Mouse (Mus musculus): Measurements from ENCODE around the gene Mboat7. TPM values are rescaled to one million over a fixed set of nuclear protein-coding genes. Genes with fewer than 3 reads are reported as not detected.
"Not testable (repeated sequence)": the region's sequence is repeated elsewhere in the genome, so short reads cannot be mapped to it uniquely, and the experiment has no call there.

The Mboat7 gene
- total and polyA plus RNA-seq, 2 experiments, result 15.9 to 58.3 TPM

DNA sequence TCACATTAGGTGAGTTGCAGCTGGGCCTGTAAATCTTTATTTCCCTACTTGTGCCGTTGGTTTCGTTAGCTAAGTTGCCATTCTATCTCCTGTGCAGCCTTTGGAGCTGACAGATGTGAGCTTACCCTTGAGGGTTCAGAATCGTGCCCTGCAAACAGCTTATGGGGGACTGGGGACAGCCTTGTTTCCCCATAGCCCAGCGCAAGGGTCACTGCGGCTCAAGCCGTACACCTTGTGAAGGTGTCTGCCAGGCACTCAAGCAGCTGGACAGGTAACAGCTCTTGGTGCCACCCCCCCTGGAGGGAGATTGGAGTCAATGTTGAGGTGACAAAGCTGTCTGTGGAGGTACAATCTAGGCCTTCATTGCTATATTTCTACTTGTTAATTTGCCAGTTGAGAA lies 12.6 kb upstream of the Mboat7 start:
- Histone ChIP-seq H3K4me3 (ENCODE audit: insufficient read depth, low read depth, low read length) (no peak overlapping the region), H3K36me3 (ENCODE audit: control insufficient read depth, insufficient read depth, low read length) (peaks cover 24% of the 10 kb centered on the region), H3K27me3 (ENCODE audit: control insufficient read depth, insufficient read depth, low read length) (no peaks in the 10 kb centered on the region), H3K9ac (ENCODE audit: low read depth, low read length) (peak overlapping the region; percentile 42; the same call in 1 of the 2 replicates), H3K79me2 (ENCODE audit: control insufficient read depth, insufficient read depth, low read length) (no peaks in the 10 kb centered on the region; the same call in 1 of the 2 replicates), H3K4me1 (ENCODE audit: control insufficient read depth, insufficient read depth, low read length) (peaks cover 2% of the 10 kb centered on the region; the same call in 1 of the 2 replicates), H3K27ac (replicated peaks; ENCODE audit: insufficient read depth, low read depth, low read length) (no peak overlapping the region)
- 36% methylated on average over 6 of the region's 6 CpGs for WGBS
- no peak for DNase-seq (ENCODE audit: extremely low read depth, low read depth, low spot score)
- no peak for TF ChIP-seq POLR2A (IDR thresholded peaks at IDR 0.05; ENCODE audit: extremely low read depth, insufficient read depth, low read length)
- no peak for TF ChIP-seq CTCF (IDR thresholded peaks at IDR 0.05; ENCODE audit: low read depth, low read length)

- H3K27me3 ChIP-seq (ENCODE audit: control insufficient read depth, insufficient read depth, low read length); H3K4me1 ChIP-seq (ENCODE audit: control insufficient read depth, insufficient read depth, low read length); H3K27ac ChIP-seq (replicated peaks; ENCODE audit: insufficient read depth, low read depth, low read length); DNase-seq (ENCODE audit: extremely low read depth, low read depth, low spot score); H3K79me2 ChIP-seq (ENCODE audit: control insufficient read depth, insufficient read depth, low read length); H3K4me3 ChIP-seq (ENCODE audit: insufficient read depth, low read depth, low read length); H3K9ac ChIP-seq (ENCODE audit: low read depth, low read length): not testable (repeated sequence)
- 51% methylated on average over 7 of the region's 7 CpGs for WGBS
- H3K36me3 ChIP-seq (ENCODE audit: control insufficient read depth, insufficient read depth, low read length), result peaks cover 25% of the 10 kb centered on the region
These were observed 12.1 kb upstream of the Mboat7 start for GRCm38 (mm10) chr7:3705461-3705860.

GRCm38 (mm10) chr7:3704475-3704874 lies 11.2 kb upstream of the Mboat7 start:
- DNase-seq (ENCODE audit: extremely low read depth, low read depth, low spot score), result peak; percentile 73
- Histone ChIP-seq H3K4me3 (ENCODE audit: insufficient read depth, low read depth, low read length) (peak overlapping the region; percentile 62), H3K9ac (ENCODE audit: low read depth, low read length) (peak overlapping the region; percentile 75), H3K27ac (replicated peaks; ENCODE audit: insufficient read depth, low read depth, low read length) (peak overlapping the region; percentile 68), H3K27me3 (ENCODE audit: control insufficient read depth, insufficient read depth, low read length) (no peaks in the 10 kb centered on the region), H3K79me2 (ENCODE audit: control insufficient read depth, insufficient read depth, low read length) (no peaks in the 10 kb centered on the region; the same call in 1 of the 2 replicates), H3K36me3 (ENCODE audit: control insufficient read depth, insufficient read depth, low read length) (peaks cover 25% of the 10 kb centered on the region), H3K4me1 (ENCODE audit: control insufficient read depth, insufficient read depth, low read length) (peaks cover 2% of the 10 kb centered on the region; the same call in 1 of the 2 replicates)
- under 1% methylated on average over 20 of the region's 20 CpGs for WGBS
- TF ChIP-seq POLR2A (IDR thresholded peaks at IDR 0.05; ENCODE audit: extremely low read depth, insufficient read depth, low read length) (no peak), CTCF (IDR thresholded peaks at IDR 0.05; ENCODE audit: low read depth, low read length) (no peak)

GRCm38 (mm10) chr7:3703879-3704441 lies 10.6 kb upstream of the Mboat7 start, which contains the start of gene Rps9:
Gene Rps9, plus strand, starts transcription at chr7:3703993.
- Histone ChIP-seq H3K9ac (ENCODE audit: low read depth, low read length) (peak within 1 kb of the TSS; percentile 75), H3K36me3 (ENCODE audit: control insufficient read depth, insufficient read depth, low read length) (peaks cover 25% of the 10 kb centered on the region), H3K27me3 (ENCODE audit: control insufficient read depth, insufficient read depth, low read length) (no peaks in the 10 kb centered on the region), H3K79me2 (ENCODE audit: control insufficient read depth, insufficient read depth, low read length) (no peaks in the 10 kb centered on the region; the same call in 1 of the 2 replicates), H3K27ac (replicated peaks; ENCODE audit: insufficient read depth, low read depth, low read length) (peak within 1 kb of the TSS; percentile 68), H3K4me3 (ENCODE audit: insufficient read depth, low read depth, low read length) (peak within 1 kb of the TSS; percentile 62), H3K4me1 (ENCODE audit: control insufficient read depth, insufficient read depth, low read length) (peaks cover 2% of the 10 kb centered on the region; the same call in 1 of the 2 replicates)
- TF ChIP-seq POLR2A (IDR thresholded peaks at IDR 0.05; ENCODE audit: extremely low read depth, insufficient read depth, low read length) (peak; percentile 78; the same call in 1 of the 2 replicates), CTCF (IDR thresholded peaks at IDR 0.05; ENCODE audit: low read depth, low read length) (peak; percentile 31)
- peak; percentile 93 for DNase-seq (ENCODE audit: extremely low read depth, low read depth, low spot score)
- under 1% methylated on average over 42 of the region's 42 CpGs for WGBS

- H3K4me1 ChIP-seq (ENCODE audit: control insufficient read depth, insufficient read depth, low read length), result peaks cover 2% of the 10 kb centered on the region; the same call in 1 of the 2 replicates
- H3K4me3 ChIP-seq (ENCODE audit: insufficient read depth, low read depth, low read length), result peak overlapping the region; percentile 6
- peaks cover 29% of the 10 kb centered on the region for H3K36me3 ChIP-seq (ENCODE audit: control insufficient read depth, insufficient read depth, low read length)
- H3K27ac ChIP-seq (replicated peaks; ENCODE audit: insufficient read depth, low read depth, low read length), result peak overlapping the region; percentile 29
- H3K79me2 ChIP-seq (ENCODE audit: control insufficient read depth, insufficient read depth, low read length), result no peaks in the 10 kb centered on the region; the same call in 1 of the 2 replicates
- DNase-seq (ENCODE audit: extremely low read depth, low read depth, low spot score), result no peak
- no peak overlapping the region for H3K9ac ChIP-seq (ENCODE audit: low read depth, low read length)
- TF ChIP-seq CTCF (IDR thresholded peaks at IDR 0.05; ENCODE audit: low read depth, low read length), result no peak
- TF ChIP-seq POLR2A (IDR thresholded peaks at IDR 0.05; ENCODE audit: extremely low read depth, insufficient read depth, low read length), result no peak
- no peaks in the 10 kb centered on the region for H3K27me3 ChIP-seq (ENCODE audit: control insufficient read depth, insufficient read depth, low read length)
- WGBS, result 19% methylated on average over 6 of the region's 6 CpGs
These were observed 10.0 kb upstream of the Mboat7 start for GRCm38 (mm10) chr7:3703148-3703878.

DNA sequence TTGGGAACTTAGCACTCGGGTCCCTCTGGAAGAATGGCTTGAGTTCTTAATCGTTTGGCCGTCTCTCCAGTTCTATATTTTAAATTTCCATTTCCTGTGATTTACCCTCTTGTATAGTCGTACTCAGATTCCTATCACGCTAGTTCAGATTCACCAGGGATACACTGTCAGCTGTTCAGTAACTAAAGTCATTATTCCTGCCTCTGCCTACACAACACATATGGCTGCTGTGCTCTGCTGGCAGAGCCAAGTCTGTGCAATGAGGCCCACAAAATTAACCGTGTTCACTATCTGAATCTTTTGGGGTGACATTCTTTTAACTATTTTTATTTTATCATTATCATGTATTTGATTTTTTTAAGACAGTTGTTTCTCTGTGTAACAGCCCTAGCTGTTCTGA lies 5.1 kb upstream of the Mboat7 start:
- no peaks in the 10 kb centered on the region for H3K27me3 ChIP-seq (ENCODE audit: control insufficient read depth, insufficient read depth, low read length)
- no peaks in the 10 kb centered on the region for H3K79me2 ChIP-seq (ENCODE audit: control insufficient read depth, insufficient read depth, low read length)
- 96% methylated on average over 6 of the region's 6 CpGs for WGBS
- TF ChIP-seq POLR2A (IDR thresholded peaks at IDR 0.05; ENCODE audit: extremely low read depth, insufficient read depth, low read length), result no peak
- no peak for TF ChIP-seq CTCF (IDR thresholded peaks at IDR 0.05; ENCODE audit: low read depth, low read length)
- H3K4me3 ChIP-seq (ENCODE audit: insufficient read depth, low read depth, low read length), result no peak overlapping the region
- no peak overlapping the region for H3K9ac ChIP-seq (ENCODE audit: low read depth, low read length)
- peaks cover 14% of the 10 kb centered on the region; the same call in 1 of the 2 replicates for H3K36me3 ChIP-seq (ENCODE audit: control insufficient read depth, insufficient read depth, low read length)
- H3K27ac ChIP-seq (replicated peaks; ENCODE audit: insufficient read depth, low read depth, low read length), result no peak overlapping the region
- H3K4me1 ChIP-seq (ENCODE audit: control insufficient read depth, insufficient read depth, low read length), result no peaks in the 10 kb centered on the region
- no peak for DNase-seq (ENCODE audit: extremely low read depth, low read depth, low spot score)

DNA sequence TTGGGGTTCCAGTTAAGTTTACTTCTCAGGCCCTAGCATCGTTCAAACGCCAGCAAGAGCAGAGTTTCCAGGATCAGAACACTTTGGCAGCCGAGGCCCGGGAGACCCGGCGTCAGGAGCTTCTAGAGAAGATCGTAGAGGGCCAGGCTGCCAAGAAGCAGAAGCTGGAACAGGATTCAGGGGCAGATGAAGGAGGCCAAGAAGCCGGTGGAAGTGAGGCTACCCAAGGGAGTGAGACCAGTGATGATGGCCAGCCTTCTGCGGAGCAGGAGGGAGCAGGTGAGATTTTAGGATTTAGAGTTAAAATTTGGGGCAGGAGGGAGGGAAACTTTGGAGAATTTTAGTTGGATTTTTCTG lies 1.6 kb upstream of the Mboat7 start:
- H3K4me1 ChIP-seq (ENCODE audit: control insufficient read depth, insufficient read depth, low read length); DNase-seq (ENCODE audit: extremely low read depth, low read depth, low spot score); H3K27me3 ChIP-seq (ENCODE audit: control insufficient read depth, insufficient read depth, low read length); H3K79me2 ChIP-seq (ENCODE audit: control insufficient read depth, insufficient read depth, low read length): not testable (repeated sequence)
- Histone ChIP-seq H3K27ac (replicated peaks; ENCODE audit: insufficient read depth, low read depth, low read length) (peak overlapping the region; percentile 32; the same call in 1 of the 2 replicates), H3K4me3 (ENCODE audit: insufficient read depth, low read depth, low read length) (peak overlapping the region; percentile 93), H3K9ac (ENCODE audit: low read depth, low read length) (peak overlapping the region; percentile 81), H3K36me3 (ENCODE audit: control insufficient read depth, insufficient read depth, low read length) (peaks cover 13% of the 10 kb centered on the region; the same call in 1 of the 2 replicates)
- 10% methylated on average over 9 of the region's 9 CpGs for WGBS
